Mouse (Mus musculus): ENCODE data around the gene Slc22a1.

DNA sequence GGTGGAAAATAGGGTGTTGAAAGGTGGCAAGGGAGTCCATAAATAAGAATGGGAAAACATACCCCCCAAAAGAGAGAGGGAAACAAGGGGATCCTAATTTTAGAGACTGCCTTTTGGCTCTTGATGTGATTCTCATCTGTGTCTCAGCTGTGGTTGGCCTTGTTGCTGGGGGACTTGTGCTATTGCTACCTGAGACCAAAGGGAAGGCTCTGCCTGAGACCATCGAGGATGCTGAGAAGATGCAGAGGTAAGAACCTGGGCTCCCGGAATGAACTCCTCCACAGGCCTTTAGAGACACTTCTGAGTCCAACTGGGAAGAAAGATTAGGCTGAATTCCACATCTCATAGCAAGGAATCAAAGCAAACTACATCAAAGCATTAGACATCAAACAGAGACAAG, 56.0 kb downstream of the Slc22a1 start:
- no peak for TF ChIP-seq CTCF (IDR thresholded peaks at IDR 0.05; ENCODE audit: low read depth)
- TF ChIP-seq EP300 (optimal IDR thresholded peaks at IDR 0.05) = no peak

Data from stomach, postnatal 0 days (tissue).